Mouse (Mus musculus): ENCODE data around the gene Btbd35f16. TPM values are rescaled to one million over a fixed set of nuclear protein-coding genes. Genes with fewer than 3 reads are reported as not detected.
"Not testable (repeated sequence)": the region's sequence is repeated elsewhere in the genome, so short reads cannot be mapped to it uniquely, and the experiment has no call there.

Gene Btbd35f16
- total RNA-seq (2021), result not detected
- long read RNA-seq, experiment 1, result 0 reads
- long read RNA-seq, experiment 2, result 0 reads

DNA sequence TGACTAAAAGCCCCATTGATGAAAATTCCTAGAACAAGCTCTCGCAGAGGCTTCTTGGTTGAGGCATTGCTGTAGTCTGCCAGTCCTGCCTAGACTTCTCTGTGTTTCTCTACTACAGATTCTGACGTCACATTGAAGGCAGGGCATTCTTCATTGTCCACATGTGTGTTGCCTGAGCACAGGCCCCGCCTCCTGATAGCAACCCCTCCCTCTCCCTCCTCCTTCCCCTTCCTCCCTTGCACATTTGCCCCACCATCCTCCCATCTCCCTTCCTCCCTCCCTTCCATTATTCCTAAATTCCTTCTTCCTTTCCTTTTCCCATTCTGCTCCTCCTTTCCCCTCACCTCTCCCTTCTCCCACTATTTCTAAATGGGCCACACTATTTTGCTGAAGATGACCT lies at the start of gene Btbd35f16:
Gene Btbd35f16, minus strand, starts transcription at position 101 of the 400 bp plus-strand sequence.
- intact Hi-C loops (cut with DNase I); DNase-seq: not testable (repeated sequence)

Other genes with a start within 250 kb of the Btbd35f16 start
- gene Btbd35f10, start 204.1 kb downstream of the Btbd35f16 start, total RNA-seq (2021), result not detected
- gene Btbd35f3, start 80.7 kb upstream of the Btbd35f16 start, total RNA-seq (2021), result not detected
- gene Btbd35f28, start 239.6 kb upstream of the Btbd35f16 start, total RNA-seq (2021), result not detected

All from gastrocnemius, postnatal 36 days (tissue).